Comparison of ENCODE assay signal across 9 mouse cellular contexts in the genomic region with DNA sequence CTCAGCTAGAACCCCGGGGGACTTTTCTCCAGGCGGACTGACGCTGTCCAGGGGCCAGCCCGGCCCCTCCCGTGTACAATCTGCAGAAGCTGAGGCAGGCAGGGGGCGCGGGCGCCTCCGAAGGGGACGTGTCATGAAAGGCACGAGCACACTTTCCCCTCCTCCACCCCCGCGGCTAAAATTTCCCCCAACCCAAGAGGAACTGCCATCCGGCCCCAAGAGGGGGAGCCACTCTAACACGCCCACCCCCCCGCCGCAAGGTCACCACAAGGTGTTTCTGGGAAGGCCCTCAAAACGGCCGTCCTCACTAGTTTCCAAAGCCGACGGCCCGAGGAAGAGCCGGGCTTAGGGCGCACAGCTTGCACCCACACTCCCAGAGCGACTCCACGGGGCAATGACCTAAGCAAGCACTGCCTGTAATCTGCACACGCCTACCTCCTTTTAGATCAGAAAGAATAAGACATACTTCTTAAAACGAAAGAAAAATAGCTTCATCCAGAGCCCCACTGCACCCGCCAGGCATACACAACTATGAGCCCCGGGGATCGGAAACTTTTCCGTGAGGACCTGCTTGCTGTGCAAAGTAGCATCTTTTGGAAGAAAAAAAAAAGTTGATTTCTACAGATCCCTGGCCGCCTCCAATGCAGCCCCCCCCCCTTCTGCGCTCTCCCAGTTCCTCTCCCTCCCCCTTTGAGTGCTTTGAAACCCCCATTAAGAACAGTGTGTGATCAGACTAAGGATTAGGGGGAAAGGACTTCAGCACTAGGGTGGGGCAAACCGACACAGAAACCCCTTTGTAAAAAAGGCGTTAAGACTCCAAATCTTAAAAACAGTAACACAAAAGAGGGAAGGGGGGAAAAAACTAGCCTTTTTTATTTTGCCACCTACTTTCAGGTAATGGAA. TPM values are rescaled to one million over a fixed set of nuclear protein-coding genes. Genes with fewer than 3 reads are reported as not detected.
A peak's percentile ranks its signal among the peaks of the same experiment; 100 is the strongest.
DNase-seq lines count a peak whose midpoint lies in the region; ATAC-seq and TF ChIP-seq lines count a peak whose summit lies in the region.
"Had no signal": no experiment of that assay in that cellular context is flagged by ENCODE, and none has a peak within 500 bp of the region (broad histone marks: within the 10 kb centered on the region; RNA-seq: fewer than 3 reads in every experiment).

No protein-coding gene starts in this region.

- H3K27me3 ChIP-seq in embryonic facial prominence, embryonic 11.5 days (ENCODE audit: control insufficient read depth, insufficient read depth, low read length): no peaks in the 10 kb centered on the region
- H3K27me3 ChIP-seq in limb, embryonic 15.5 days: no peaks in the 10 kb centered on the region
- no peaks in the 10 kb centered on the region for H3K27me3 ChIP-seq in midbrain, postnatal 0 days (ENCODE audit: insufficient read depth, low read length)
- no peaks in the 10 kb centered on the region for H3K27me3 ChIP-seq in stomach, embryonic 16.5 days (ENCODE audit: control insufficient read depth, insufficient read depth, low read length)
- H3K27me3 ChIP-seq: Patski had no signal

- under 1% methylated on average over 36 of the region's 36 CpGs for WGBS in embryonic facial prominence, embryonic 11.5 days
- WGBS in limb, embryonic 15.5 days: under 1% methylated on average over 35 of the region's 36 CpGs
- WGBS in midbrain, postnatal 0 days: 0% methylated on average over 36 of the region's 36 CpGs
- WGBS in stomach, embryonic 16.5 days: under 1% methylated on average over 36 of the region's 36 CpGs

- peak; percentile 29 for TF ChIP-seq CTCF in midbrain, postnatal 0 days (IDR thresholded peaks at IDR 0.05)

- DNase-seq in spleen, adult 18-20 months: peak; percentile 12 to 19
- DNase-seq in spleen, adult 12 weeks (ENCODE audit: low spot score): no peak
- peak; percentile 79 for DNase-seq in embryonic facial prominence, embryonic 11.5 days (ENCODE audit: low spot score)
- peak; percentile 35 to 46 for DNase-seq in heart, adult 9 months (ENCODE audit: low spot score in 2 of 2)
- DNase-seq in kidney, adult 8-10 months: peak; percentile 34 to 47
- peak; percentile 64 for DNase-seq in midbrain, postnatal 0 days (ENCODE audit: low spot score)

- H3K9me3 ChIP-seq in embryonic facial prominence, embryonic 11.5 days (replicated peaks; ENCODE audit: control insufficient read depth, low read length): no peaks in the 10 kb centered on the region
- no peaks in the 10 kb centered on the region for H3K9me3 ChIP-seq in limb, embryonic 15.5 days
- no peaks in the 10 kb centered on the region for H3K9me3 ChIP-seq in midbrain, postnatal 0 days (ENCODE audit: low read length)
- no peaks in the 10 kb centered on the region for H3K9me3 ChIP-seq in stomach, embryonic 16.5 days (replicated peaks; ENCODE audit: control insufficient read depth, low read length)

- ATAC-seq in embryonic facial prominence, embryonic 11.5 days (replicated peaks; ENCODE audit: insufficient number of reproducible peaks, low FRiP score, low TSS enrichment, low read depth): no peak
- no peak for ATAC-seq in limb, embryonic 15.5 days (ENCODE audit: insufficient number of reproducible peaks, low FRiP score, low TSS enrichment, low read depth)
- ATAC-seq in midbrain, postnatal 0 days (ENCODE audit: low FRiP score): no peak
- ATAC-seq in stomach, embryonic 16.5 days (ENCODE audit: insufficient read depth, low FRiP score): no peak

- peak overlapping the region; percentile 89 for H3K4me2 ChIP-seq in embryonic facial prominence, embryonic 11.5 days (ENCODE audit: low read depth, low read length)
- peak overlapping the region; percentile 58 for H3K4me2 ChIP-seq in limb, embryonic 15.5 days
- H3K4me2 ChIP-seq in midbrain, postnatal 0 days (ENCODE audit: low read depth, low read length, poor library complexity, severe bottlenecking): peak overlapping the region; percentile 95
- H3K4me2 ChIP-seq in stomach, embryonic 16.5 days (ENCODE audit: low read depth, low read length): peak overlapping the region; percentile 93

- H3K36me3 ChIP-seq in embryonic facial prominence, embryonic 11.5 days (replicated peaks; ENCODE audit: control insufficient read depth, insufficient read depth, low read depth, low read length): no peaks in the 10 kb centered on the region
- 0 out of 2 replicates have a peak, but pooled peaks cover 2% of the 10 kb centered on the region for H3K36me3 ChIP-seq in limb, embryonic 15.5 days
- no peaks in the 10 kb centered on the region for H3K36me3 ChIP-seq in midbrain, postnatal 0 days (ENCODE audit: insufficient read depth, low read length)
- 0 out of 2 replicates have a peak, but pooled peaks cover 5% of the 10 kb centered on the region for H3K36me3 ChIP-seq in stomach, embryonic 16.5 days (ENCODE audit: control insufficient read depth, insufficient read depth, low read length)

- peak overlapping the region; percentile 97 for H3K9ac ChIP-seq in embryonic facial prominence, embryonic 11.5 days (replicated peaks; ENCODE audit: low read length)
- H3K9ac ChIP-seq in limb, embryonic 15.5 days: peak overlapping the region; percentile 92
- H3K9ac ChIP-seq in midbrain, postnatal 0 days (replicated peaks; ENCODE audit: low read length, poor library complexity, severe bottlenecking): peak overlapping the region; percentile 81
- peak overlapping the region; percentile 98 for H3K9ac ChIP-seq in stomach, embryonic 16.5 days (ENCODE audit: low read length)

- H3K27ac ChIP-seq in embryonic facial prominence, embryonic 11.5 days (replicated peaks; ENCODE audit: low read depth, low read length): peak overlapping the region; percentile 98
- peak overlapping the region; percentile 100 for H3K27ac ChIP-seq in limb, embryonic 15.5 days
- H3K27ac ChIP-seq in midbrain, postnatal 0 days (ENCODE audit: low read depth, low read length): peak overlapping the region; percentile 90
- H3K27ac ChIP-seq in stomach, embryonic 16.5 days (ENCODE audit: low read length): peak overlapping the region; percentile 100

- H3K4me3 ChIP-seq in embryonic facial prominence, embryonic 11.5 days (ENCODE audit: low read depth, low read length): peak overlapping the region; percentile 89
- peak overlapping the region; percentile 80 for H3K4me3 ChIP-seq in limb, embryonic 15.5 days
- H3K4me3 ChIP-seq in midbrain, postnatal 0 days (ENCODE audit: low read depth, low read length): peak overlapping the region; percentile 81
- H3K4me3 ChIP-seq in stomach, embryonic 16.5 days (replicated peaks; ENCODE audit: low read length): peak overlapping the region; percentile 98

- H3K4me1 ChIP-seq in embryonic facial prominence, embryonic 11.5 days (ENCODE audit: control insufficient read depth, insufficient read depth, low read length): no peaks in the 10 kb centered on the region; the same call in 1 of the 2 replicates
- H3K4me1 ChIP-seq in limb, embryonic 15.5 days: peaks cover 32% of the 10 kb centered on the region
- peaks cover 2% of the 10 kb centered on the region; the same call in 1 of the 2 replicates for H3K4me1 ChIP-seq in midbrain, postnatal 0 days (ENCODE audit: insufficient read depth, low read length)
- H3K4me1 ChIP-seq in stomach, embryonic 16.5 days (ENCODE audit: control insufficient read depth, insufficient read depth, low read length): peaks cover 34% of the 10 kb centered on the region

RNA-seq across cellular contexts. Expression of a gene that starts 1.4 kb away (rescaled TPM):
- 39.9 and 50.9 TPM in 2 replicates for polyA plus RNA-seq in embryonic facial prominence, embryonic 11.5 days (2014; fragmentation: Nextera tagmentation; extraction: Ambion mirVana)
- 63.8 and 72.0 TPM in 2 replicates for polyA plus RNA-seq in limb, embryonic 15.5 days (2015; fragmentation: Nextera tagmentation; extraction: Ambion mirVana)
- total RNA-seq in midbrain, postnatal 0 days (2014; rRNA removed): 20.2 and 24.3 TPM in 2 replicates
- 38.1 and 39.2 TPM in 2 replicates for polyA plus RNA-seq in midbrain, postnatal 0 days (2015; fragmentation: Nextera tagmentation; extraction: Ambion mirVana)
- 45.1 and 47.5 TPM in 2 replicates for polyA plus RNA-seq in stomach, embryonic 16.5 days (2015; fragmentation: Nextera tagmentation; extraction: Ambion mirVana)
